Mouse (Mus musculus): ENCODE measurements around the gene Dscam. TPM values are rescaled to one million over a fixed set of nuclear protein-coding genes. Genes with fewer than 3 reads are reported as not detected.

Gene Dscam
- polyA plus RNA-seq, 1 experiment = 1.2 TPM

DNA sequence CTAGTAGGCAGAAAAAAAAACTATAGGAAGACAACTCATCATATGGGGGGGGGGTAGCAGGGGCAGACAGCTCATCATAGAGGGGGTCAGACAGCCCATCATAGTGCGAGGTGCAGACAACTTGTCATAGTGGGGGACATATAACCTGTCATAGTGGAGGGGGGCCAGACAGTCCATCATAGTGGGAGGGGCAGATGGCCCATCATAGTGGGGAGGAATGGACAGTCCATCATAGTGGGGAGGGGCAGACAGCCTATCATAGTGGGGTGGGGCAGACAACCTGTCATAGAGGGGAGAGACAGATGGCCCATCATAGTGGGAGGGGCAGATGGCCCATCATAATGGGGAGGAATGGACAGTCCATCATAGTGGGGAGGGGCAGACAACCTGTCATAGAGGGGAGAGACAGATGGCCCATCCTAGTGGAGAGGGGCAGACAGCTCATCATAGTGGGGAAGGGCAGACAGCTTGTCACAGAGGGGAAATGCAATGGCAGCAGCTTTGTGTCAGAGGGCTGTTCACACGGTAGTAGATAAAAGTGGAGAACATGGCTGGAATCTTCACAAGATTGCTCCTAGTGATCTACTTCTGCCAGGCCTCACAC lies 447.4 kb downstream of the Dscam start:
- no peak for DNase-seq (ENCODE audit: low read depth in 1 of 2, low spot score in 2 of 2)
- Histone ChIP-seq H3K4me3 (ENCODE audit: extremely low read depth, insufficient read depth, insufficient read length) (no peak overlapping the region), H3K27ac (ENCODE audit: insufficient read depth, low read length) (no peak overlapping the region), H3K27me3 (ENCODE audit: control insufficient read depth, insufficient read depth, low read length) (no peaks in the 10 kb centered on the region), H3K4me1 (ENCODE audit: control insufficient read depth, insufficient read depth, insufficient read length) (no peaks in the 10 kb centered on the region), H3K36me3 (ENCODE audit: control insufficient read depth, insufficient read depth, low read length) (no peaks in the 10 kb centered on the region)
- no peak for TF ChIP-seq CTCF (IDR thresholded peaks at IDR 0.05; ENCODE audit: extremely low read depth, insufficient read depth, insufficient read length, insufficient replicate concordance)
- TF ChIP-seq POLR2A (IDR thresholded peaks at IDR 0.05; ENCODE audit: low read depth, low read length) = no peak
- WGBS = 88% methylated on average over 2 of the region's 2 CpGs

DNA sequence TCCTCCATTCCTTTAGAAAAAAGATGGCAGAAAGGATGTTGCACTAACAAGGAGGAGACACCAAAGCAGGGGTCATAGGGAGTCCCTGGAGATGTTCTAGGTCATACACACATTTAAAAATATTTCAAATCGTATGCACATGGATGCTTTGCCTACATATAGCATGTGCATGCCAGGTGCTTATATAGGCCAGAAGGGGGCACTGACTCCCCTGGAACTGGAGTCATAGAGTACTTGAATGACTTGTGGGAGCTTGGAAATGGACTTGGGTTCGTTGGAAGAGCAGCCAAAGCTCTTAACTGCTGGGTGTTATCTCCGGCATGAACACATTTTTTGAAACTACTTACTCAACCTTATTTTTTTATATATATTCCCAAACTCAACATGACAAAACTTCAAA lies 448.4 kb downstream of the Dscam start:
- Histone ChIP-seq H3K27ac (ENCODE audit: insufficient read depth, low read length) (no peak overlapping the region), H3K4me1 (ENCODE audit: control insufficient read depth, insufficient read depth, insufficient read length) (no peaks in the 10 kb centered on the region)
- WGBS = 47% methylated on average over 3 of the region's 3 CpGs

GRCm38 (mm10) chr16:96721241-96721640 lies 449.3 kb downstream of the Dscam start:
- no peak for DNase-seq (ENCODE audit: low read depth in 1 of 2, low spot score in 2 of 2)
- H3K36me3 ChIP-seq (ENCODE audit: control insufficient read depth, insufficient read depth, low read length) = no peaks in the 10 kb centered on the region
- no peak overlapping the region for H3K27ac ChIP-seq (ENCODE audit: insufficient read depth, low read length)
- WGBS = 87% methylated on average over 9 of the region's 9 CpGs
- H3K4me3 ChIP-seq (ENCODE audit: extremely low read depth, insufficient read depth, insufficient read length) = no peak overlapping the region
- no peak for TF ChIP-seq POLR2A (IDR thresholded peaks at IDR 0.05; ENCODE audit: low read depth, low read length)
- TF ChIP-seq CTCF (IDR thresholded peaks at IDR 0.05; ENCODE audit: extremely low read depth, insufficient read depth, insufficient read length, insufficient replicate concordance) = no peak
- H3K27me3 ChIP-seq (ENCODE audit: control insufficient read depth, insufficient read depth, low read length) = no peaks in the 10 kb centered on the region
- no peaks in the 10 kb centered on the region for H3K4me1 ChIP-seq (ENCODE audit: control insufficient read depth, insufficient read depth, insufficient read length)

More for the DNA sequence above, 448.4 kb downstream of the Dscam start:
- H3K4me3 ChIP-seq (ENCODE audit: extremely low read depth, insufficient read depth, insufficient read length) = no peak overlapping the region
- no peaks in the 10 kb centered on the region for H3K27me3 ChIP-seq (ENCODE audit: control insufficient read depth, insufficient read depth, low read length)
- TF ChIP-seq CTCF (IDR thresholded peaks at IDR 0.05; ENCODE audit: extremely low read depth, insufficient read depth, insufficient read length, insufficient replicate concordance) = no peak
- no peak for TF ChIP-seq POLR2A (IDR thresholded peaks at IDR 0.05; ENCODE audit: low read depth, low read length)
- no peaks in the 10 kb centered on the region for H3K36me3 ChIP-seq (ENCODE audit: control insufficient read depth, insufficient read depth, low read length)
- DNase-seq (ENCODE audit: low read depth in 1 of 2, low spot score in 2 of 2) = no peak

DNA sequence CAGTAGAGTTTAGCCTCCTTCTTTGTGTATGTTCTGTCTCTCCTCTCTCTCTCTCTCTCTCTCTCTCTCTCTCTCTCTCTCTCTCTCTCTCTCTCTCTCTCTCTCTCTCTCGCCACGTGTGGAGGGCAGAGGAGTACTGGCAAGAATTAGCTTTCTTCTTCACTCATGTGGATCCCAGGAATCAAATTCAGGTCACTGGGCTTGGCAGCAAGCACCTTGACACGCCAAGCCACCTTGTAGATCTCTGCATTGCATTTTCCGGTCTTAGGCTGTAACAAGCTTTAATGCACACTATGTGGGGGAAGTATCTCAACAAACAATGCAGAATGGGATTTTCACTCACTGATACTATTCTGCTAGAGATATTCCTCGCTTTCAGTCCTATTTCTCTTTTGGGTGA lies 449.9 kb downstream of the Dscam start:
- DNase-seq (ENCODE audit: low read depth in 1 of 2, low spot score in 2 of 2) = no peak
- no peak for TF ChIP-seq POLR2A (IDR thresholded peaks at IDR 0.05; ENCODE audit: low read depth, low read length)
- TF ChIP-seq CTCF (IDR thresholded peaks at IDR 0.05; ENCODE audit: extremely low read depth, insufficient read depth, insufficient read length, insufficient replicate concordance) = no peak
- WGBS = 67% methylated on average over 5 of the region's 5 CpGs
- Histone ChIP-seq H3K27ac (ENCODE audit: insufficient read depth, low read length) (no peak overlapping the region), H3K36me3 (ENCODE audit: control insufficient read depth, insufficient read depth, low read length) (no peaks in the 10 kb centered on the region), H3K27me3 (ENCODE audit: control insufficient read depth, insufficient read depth, low read length) (no peaks in the 10 kb centered on the region), H3K4me1 (ENCODE audit: control insufficient read depth, insufficient read depth, insufficient read length) (no peaks in the 10 kb centered on the region), H3K4me3 (ENCODE audit: extremely low read depth, insufficient read depth, insufficient read length) (no peak overlapping the region)

DNA sequence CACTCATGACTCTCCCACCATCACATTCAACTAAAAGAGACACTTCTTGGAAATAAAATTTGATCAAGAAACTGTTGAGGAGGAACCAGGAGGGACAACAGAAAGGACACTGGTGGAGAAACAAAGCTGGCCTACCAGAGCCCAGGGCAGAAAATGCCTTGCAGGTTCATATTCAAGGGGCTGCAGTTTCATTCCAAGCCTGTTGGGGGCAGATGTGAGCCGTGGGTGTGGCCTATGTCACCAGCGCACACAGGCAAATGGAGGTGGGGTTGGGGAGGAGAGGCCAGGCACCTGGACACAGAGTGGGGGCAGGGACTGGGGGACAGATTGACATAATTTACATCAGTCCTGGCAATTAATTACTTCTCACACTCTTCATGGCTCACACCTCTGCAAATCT lies 452.3 kb downstream of the Dscam start:
- no peak for DNase-seq (ENCODE audit: low read depth in 1 of 2, low spot score in 2 of 2)
- H3K36me3 ChIP-seq (ENCODE audit: control insufficient read depth, insufficient read depth, low read length) = no peaks in the 10 kb centered on the region
- WGBS = 2% methylated on average over 2 of the region's 2 CpGs

DNA sequence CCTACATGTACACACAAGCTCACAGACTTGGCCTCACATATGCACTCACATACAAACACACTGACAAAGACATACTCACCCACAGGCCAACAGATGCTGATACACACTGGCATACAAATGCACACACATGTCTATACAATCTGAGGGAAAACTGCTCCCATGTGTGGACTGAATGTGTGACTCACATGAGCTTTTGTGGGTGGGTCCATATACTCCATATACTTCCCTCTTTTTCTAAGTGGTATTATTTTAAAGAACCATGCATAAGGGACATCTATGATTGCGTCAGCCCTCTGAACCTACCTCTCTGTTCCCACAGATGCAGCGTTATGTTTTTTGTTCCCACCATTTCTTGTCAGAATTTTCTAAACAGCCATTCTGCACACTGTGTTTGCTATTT lies 453.9 kb downstream of the Dscam start:
- H3K4me3 ChIP-seq (ENCODE audit: extremely low read depth, insufficient read depth, insufficient read length) = no peak overlapping the region
- no peak for TF ChIP-seq POLR2A (IDR thresholded peaks at IDR 0.05; ENCODE audit: low read depth, low read length)
- no peak for TF ChIP-seq CTCF (IDR thresholded peaks at IDR 0.05; ENCODE audit: extremely low read depth, insufficient read depth, insufficient read length, insufficient replicate concordance)
- H3K27me3 ChIP-seq (ENCODE audit: control insufficient read depth, insufficient read depth, low read length) = no peaks in the 10 kb centered on the region
- no peaks in the 10 kb centered on the region for H3K4me1 ChIP-seq (ENCODE audit: control insufficient read depth, insufficient read depth, insufficient read length)
- H3K27ac ChIP-seq (ENCODE audit: insufficient read depth, low read length) = no peak overlapping the region
- 87% methylated on average over 2 of the region's 2 CpGs for WGBS
- no peaks in the 10 kb centered on the region for H3K36me3 ChIP-seq (ENCODE audit: control insufficient read depth, insufficient read depth, low read length)
- no peak for DNase-seq (ENCODE audit: low read depth in 1 of 2, low spot score in 2 of 2)

More for the DNA sequence above, 452.3 kb downstream of the Dscam start:
- Histone ChIP-seq H3K4me1 (ENCODE audit: control insufficient read depth, insufficient read depth, insufficient read length) (no peaks in the 10 kb centered on the region), H3K4me3 (ENCODE audit: extremely low read depth, insufficient read depth, insufficient read length) (no peak overlapping the region), H3K27ac (ENCODE audit: insufficient read depth, low read length) (no peak overlapping the region), H3K27me3 (ENCODE audit: control insufficient read depth, insufficient read depth, low read length) (no peaks in the 10 kb centered on the region)
- TF ChIP-seq CTCF (IDR thresholded peaks at IDR 0.05; ENCODE audit: extremely low read depth, insufficient read depth, insufficient read length, insufficient replicate concordance) (no peak; the same call in 1 of the 2 replicates), POLR2A (IDR thresholded peaks at IDR 0.05; ENCODE audit: low read depth, low read length) (no peak)

DNA sequence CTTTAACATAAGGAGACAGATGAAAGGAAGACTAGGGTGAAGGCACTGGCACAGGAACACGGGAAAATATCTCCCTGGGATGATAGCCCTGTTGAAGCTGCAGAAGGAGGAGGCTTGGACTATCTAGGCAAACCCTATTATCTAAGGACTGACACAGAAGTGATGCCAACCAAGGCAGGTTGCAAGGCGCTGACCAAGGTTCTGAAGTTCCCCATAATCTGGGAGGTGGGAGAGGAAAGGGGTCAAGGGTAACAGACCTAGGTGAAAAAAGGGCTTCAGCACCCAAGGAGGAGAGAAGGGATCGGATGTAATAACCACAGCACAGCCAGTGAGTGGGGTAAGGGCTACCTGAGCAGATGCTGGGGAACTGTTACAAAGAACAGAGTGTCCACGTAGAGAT lies 458.6 kb downstream of the Dscam start:
- WGBS = 49% methylated on average over 4 of the region's 4 CpGs
- Histone ChIP-seq H3K27me3 (ENCODE audit: control insufficient read depth, insufficient read depth, low read length) (no peaks in the 10 kb centered on the region), H3K36me3 (ENCODE audit: control insufficient read depth, insufficient read depth, low read length) (no peaks in the 10 kb centered on the region), H3K4me1 (ENCODE audit: control insufficient read depth, insufficient read depth, insufficient read length) (no peaks in the 10 kb centered on the region), H3K4me3 (ENCODE audit: extremely low read depth, insufficient read depth, insufficient read length) (no peak overlapping the region), H3K27ac (ENCODE audit: insufficient read depth, low read length) (no peak overlapping the region)
- DNase-seq (ENCODE audit: low read depth in 1 of 2, low spot score in 2 of 2) = no peak
- TF ChIP-seq POLR2A (IDR thresholded peaks at IDR 0.05; ENCODE audit: low read depth, low read length) = no peak
- TF ChIP-seq CTCF (IDR thresholded peaks at IDR 0.05; ENCODE audit: extremely low read depth, insufficient read depth, insufficient read length, insufficient replicate concordance) = no peak
